Mouse (Mus musculus) lung, postnatal 25 days (tissue): ENCODE measurements around the gene Chst8.

Experiments
- DNase-seq: peaks from one replicate; pipeline ENCODE4 v3.0.0; 2022; ENCODE audit warnings: low spot score

Gene Chst8

GRCm38 (mm10) chr7:34669336-34669735 lies 143.2 kb downstream of the Chst8 start:
- DNase-seq = no peak

DNA sequence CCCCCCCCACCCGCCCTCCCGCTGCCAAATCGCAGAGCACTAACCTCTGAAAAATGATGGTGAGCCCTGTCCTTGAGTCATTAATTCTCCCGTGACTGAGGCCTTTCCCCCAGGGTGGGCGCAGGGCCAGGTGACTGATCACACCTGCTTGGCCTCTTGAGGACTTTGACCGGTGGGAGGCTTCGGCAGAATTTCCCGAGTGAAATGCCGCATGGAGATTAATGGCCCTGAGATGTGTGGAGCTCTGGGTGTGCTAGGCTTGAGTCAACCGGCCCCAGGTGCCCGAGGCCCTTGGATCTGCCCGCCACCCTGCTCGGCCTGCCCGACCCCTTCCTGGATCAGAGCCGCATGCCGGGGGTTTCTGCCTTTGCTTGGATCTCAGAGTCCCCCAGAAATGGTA lies 144.6 kb downstream of the Chst8 start:
- DNase-seq = no peak

GRCm38 (mm10) chr7:34663145-34663544 lies 149.4 kb downstream of the Chst8 start:
- DNase-seq = no peak

GRCm38 (mm10) chr7:34662227-34662626 lies 150.3 kb downstream of the Chst8 start:
- no peak for DNase-seq

GRCm38 (mm10) chr7:34659386-34660085 lies 153.0 kb downstream of the Chst8 start:
- no peak for DNase-seq

GRCm38 (mm10) chr7:34656632-34657031 lies 155.9 kb downstream of the Chst8 start, which contains the start of gene Kctd15:
Gene Kctd15 (minus strand): TSS chr7:34656732.
- DNase-seq = no peak

DNA sequence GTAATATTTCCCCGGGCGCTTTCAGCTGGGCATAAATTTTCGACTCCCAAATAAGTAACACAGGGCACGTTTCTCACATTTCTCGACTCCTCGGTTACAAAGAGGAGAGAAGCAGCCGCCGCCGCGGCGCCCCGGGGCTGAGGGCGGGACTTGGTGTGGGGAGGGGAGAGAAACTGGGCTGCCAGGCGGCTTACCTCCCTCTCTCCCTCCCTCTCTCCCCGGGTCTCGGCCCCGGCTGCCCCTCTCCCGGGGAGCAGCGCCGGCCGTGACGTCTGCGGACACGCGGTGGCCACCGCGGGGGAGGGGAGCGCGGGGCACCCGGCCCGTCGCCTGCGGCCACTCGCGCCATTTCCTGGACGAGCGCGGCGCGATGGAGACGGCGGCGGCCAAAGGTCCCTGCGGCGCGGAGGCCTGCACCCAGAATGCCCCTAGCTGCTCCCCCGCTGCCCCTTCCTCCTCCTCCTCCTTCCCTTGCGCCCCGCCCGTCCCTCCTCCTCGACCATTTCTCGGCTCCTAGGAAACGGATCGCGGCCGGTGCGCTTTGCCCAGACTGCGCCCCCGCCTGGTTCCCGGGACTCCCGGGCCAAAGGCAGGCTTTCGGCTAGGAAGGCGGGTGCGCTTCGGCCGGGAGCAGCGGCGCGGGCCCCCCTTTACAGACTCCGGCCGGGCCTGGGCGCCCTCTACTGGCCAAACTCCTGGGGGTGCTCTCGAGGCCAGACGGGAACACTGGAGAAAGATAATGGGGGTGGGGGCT lies 157.2 kb downstream of the Chst8 start:
- peak; percentile 88 for DNase-seq

- no peak for DNase-seq
These were observed 157.9 kb downstream of the Chst8 start for GRCm38 (mm10) chr7:34654441-34655085.

- DNase-seq = no peak
These were observed 158.6 kb downstream of the Chst8 start for GRCm38 (mm10) chr7:34653731-34654440.

DNA sequence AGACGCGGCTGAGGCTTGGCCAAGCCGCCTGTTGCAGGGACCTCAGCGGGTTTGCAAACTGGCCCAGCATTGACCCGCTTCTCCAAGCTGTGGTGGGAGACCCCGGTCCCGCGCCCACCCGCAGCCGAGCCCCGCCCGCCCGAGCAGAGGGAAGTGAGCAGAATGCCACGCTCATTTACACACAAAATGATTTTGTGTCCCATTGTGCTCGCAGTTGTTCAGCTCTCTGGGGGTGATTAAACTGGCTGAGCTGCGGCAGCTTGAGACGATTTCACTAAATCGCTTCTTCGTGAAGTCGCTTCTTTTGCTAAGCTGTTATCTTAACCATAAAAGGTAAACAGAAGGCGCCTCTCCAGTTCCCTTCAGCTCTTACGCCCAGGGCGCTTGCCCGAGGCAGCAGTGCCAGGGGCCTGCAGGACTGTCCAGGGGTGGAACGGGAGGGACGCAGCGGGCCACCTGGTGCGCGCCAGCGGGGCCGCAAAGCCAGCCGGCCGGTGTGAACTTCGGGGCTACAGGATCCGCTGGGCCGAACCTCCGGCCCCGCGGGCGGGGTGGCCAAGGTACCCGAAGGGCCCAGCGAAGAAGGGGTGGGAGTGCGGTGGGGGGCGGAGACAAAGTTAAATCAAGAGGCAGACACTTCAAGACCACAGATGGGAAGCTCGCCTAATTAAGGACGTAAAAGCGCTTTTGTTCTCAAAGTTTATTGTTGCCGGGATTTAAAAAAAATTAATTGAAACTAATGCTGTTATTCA lies 159.6 kb downstream of the Chst8 start:
- DNase-seq = no peak

- no peak for DNase-seq
These were observed 161.1 kb downstream of the Chst8 start for GRCm38 (mm10) chr7:34651381-34651780.

GRCm38 (mm10) chr7:34647052-34647451 lies 165.5 kb downstream of the Chst8 start:
- peak; percentile 54 for DNase-seq

GRCm38 (mm10) chr7:34646144-34646795 lies 166.2 kb downstream of the Chst8 start:
- DNase-seq = no peak

DNA sequence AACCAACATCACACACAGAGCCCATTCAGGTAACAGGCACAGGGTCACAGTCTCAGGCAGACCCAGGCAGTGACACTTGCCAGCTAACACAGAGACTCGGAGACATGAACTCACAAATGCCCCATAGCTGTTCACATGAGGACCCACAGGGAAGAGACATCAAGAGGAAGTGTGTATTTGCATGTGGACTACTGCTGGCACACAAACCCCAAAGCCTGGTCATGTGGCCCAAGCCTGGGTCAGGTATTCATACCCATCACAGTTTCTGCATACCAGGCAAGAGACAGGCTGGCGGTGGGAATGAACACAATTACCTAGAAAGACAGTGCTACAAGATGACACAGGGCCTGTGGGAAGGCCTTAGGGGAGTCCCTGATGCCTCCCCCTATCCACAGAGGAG lies 166.9 kb downstream of the Chst8 start:
- DNase-seq = no peak

GRCm38 (mm10) chr7:34644591-34644990 lies 167.9 kb downstream of the Chst8 start:
- no peak for DNase-seq

DNA sequence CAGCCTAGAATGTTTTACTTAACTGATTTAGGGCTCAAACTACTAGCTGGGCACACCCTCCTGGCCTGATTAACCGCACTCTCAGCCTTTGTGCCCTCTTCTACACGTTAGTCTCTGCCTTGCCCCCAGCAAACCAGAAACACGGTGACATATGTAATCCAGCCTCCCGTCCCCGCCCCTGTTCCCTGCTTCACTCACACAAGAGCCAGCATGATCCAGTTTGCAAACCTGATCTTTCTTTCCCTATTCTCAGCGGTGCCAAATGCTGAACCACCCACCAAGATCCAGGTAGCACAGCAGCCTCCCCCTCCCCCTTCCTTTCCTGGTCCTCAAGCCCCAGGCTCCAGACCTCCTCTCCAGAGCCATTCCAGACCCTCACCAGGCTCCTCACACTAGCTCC lies 169.2 kb downstream of the Chst8 start:
- DNase-seq = no peak

- DNase-seq = no peak
These were observed 170.5 kb downstream of the Chst8 start for GRCm38 (mm10) chr7:34641968-34642367.

- no peak for DNase-seq
These were observed 172.7 kb downstream of the Chst8 start for GRCm38 (mm10) chr7:34639798-34640197.

DNA sequence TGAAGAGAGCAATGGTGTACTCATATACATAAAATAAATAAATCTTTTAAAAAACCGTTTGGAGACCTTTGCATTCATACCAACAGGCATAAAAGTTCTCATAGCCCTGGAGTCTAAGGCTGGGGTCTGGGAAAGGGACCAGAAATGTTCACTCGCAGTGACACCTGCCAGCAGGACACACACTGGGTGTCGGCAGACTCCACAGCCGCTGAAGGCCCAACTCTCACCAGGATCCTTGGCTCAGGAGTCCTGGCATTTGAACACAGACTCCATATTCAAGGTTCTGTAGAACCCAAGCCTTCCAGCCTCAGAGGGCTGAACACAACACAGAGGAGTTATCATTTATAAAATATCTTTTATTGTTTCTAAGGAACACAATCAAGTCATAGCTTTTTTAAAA lies 175.8 kb downstream of the Chst8 start:
- DNase-seq = no peak

DNA sequence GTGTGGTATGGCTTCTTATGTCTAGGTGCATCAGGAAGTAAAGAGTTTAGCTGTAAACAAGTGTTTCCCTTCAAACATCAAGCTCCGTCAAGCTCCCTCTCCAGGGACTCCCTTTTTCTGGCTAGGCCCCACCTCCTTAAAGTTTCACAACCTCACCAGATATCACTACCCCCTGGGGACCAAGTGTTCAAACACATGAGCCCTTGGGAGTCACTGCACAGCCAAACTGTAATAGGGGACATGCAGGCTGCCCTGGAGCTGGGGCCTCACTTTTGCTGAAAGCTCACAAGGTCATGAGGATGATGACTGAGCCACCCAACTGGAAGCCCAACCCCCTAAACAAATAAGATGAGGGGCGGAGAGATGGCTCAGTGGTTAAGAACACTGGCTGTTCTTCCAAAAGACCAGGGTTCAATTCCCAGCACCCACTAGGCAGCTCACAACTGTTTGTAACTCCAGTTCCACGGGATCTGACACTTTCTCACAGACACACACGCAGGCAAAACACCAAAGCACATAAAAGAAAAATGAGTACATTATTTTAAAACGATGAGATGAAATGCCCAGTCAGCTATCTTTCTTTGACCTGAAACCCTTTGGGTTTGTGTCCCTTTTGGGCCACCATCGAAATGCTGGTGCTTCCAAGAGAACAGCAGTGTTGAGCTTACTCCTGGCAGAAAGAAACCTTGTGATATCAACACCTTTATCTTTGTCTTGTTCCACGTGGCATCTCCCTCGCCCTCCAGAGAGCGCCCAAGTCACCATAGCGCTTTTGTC lies 179.4 kb downstream of the Chst8 start:
- no peak for DNase-seq
